Mouse (Mus musculus) forebrain, embryonic 15.5 days (tissue): ENCODE data around the gene Hectd3. TPM values are rescaled to one million over a fixed set of nuclear protein-coding genes. Genes with fewer than 3 reads are reported as not detected.

Experiments used
- polyA plus RNA-seq: library from polyadenylated mRNA; unstranded; fragments of >200 nt; fragmentation: Nextera tagmentation; extraction: Ambion mirVana; gene quantifications from 2 replicates; pipeline ENCODE4 v1.2.1, GENCODE M21; 2015

Gene Hectd3
- polyA plus RNA-seq, 1 experiment from 2014 or later = 25.5 TPM

Other genes starting within 250 kb of the Hectd3 start
- gene Toe1, start 187.7 kb upstream of the Hectd3 start, polyA plus RNA-seq = 29.0 and 31.9 TPM in 2 replicates
- 9.5 and 10.1 TPM in 2 replicates for gene Mutyh, start 187.6 kb upstream of the Hectd3 start, polyA plus RNA-seq
- 0.59 and 0.73 TPM in 2 replicates for gene Hpdl, start 173.6 kb upstream of the Hectd3 start, polyA plus RNA-seq
- 9.2 and 9.5 TPM in 2 replicates for gene Zswim5, start 117.9 kb upstream of the Hectd3 start, polyA plus RNA-seq
- gene Urod, start 904 bp upstream of the Hectd3 start, polyA plus RNA-seq = 72.2 and 76.7 TPM in 2 replicates
- gene Eif2b3, start 24.1 kb downstream of the Hectd3 start, polyA plus RNA-seq = 42.8 and 43.0 TPM in 2 replicates
- 3.6 and 3.8 TPM in 2 replicates for gene Ptch2, start 100.8 kb downstream of the Hectd3 start, polyA plus RNA-seq
- gene Btbd19, start 130.4 kb downstream of the Hectd3 start, polyA plus RNA-seq = 4.4 and 4.6 TPM in 2 replicates
- 0.37 TPM in 1 of 2 replicates, not detected in the other for gene Tctex1d4, start 131.5 kb downstream of the Hectd3 start, polyA plus RNA-seq
- gene Plk3, start 138.6 kb downstream of the Hectd3 start, polyA plus RNA-seq = 8.6 and 8.8 TPM in 2 replicates
- gene Rps8, start 160.9 kb downstream of the Hectd3 start, polyA plus RNA-seq = 478 and 525 TPM in 2 replicates
- 35.5 and 39.3 TPM in 2 replicates for gene Kif2c, start 187.3 kb downstream of the Hectd3 start, polyA plus RNA-seq